Mouse (Mus musculus) Patski (cell line): ENCODE results near the gene Rfc5. TPM values are rescaled to one million over a fixed set of nuclear protein-coding genes. Genes with fewer than 3 reads are reported as not detected.
"Not testable (repeated sequence)": the region's sequence is repeated elsewhere in the genome, so short reads cannot be mapped to it uniquely, and the experiment has no call there.

ENCODE experiments used
- ATAC-seq: fragments of 100-300 bp; one replicate; pipeline ENCODE4 v1.8.0; 2021
- CTCF ChIA-PET: fragments of 350-600 bp; sonication (Branson Sonifier 250); formaldehyde crosslinking; loops from one replicate; lab custom pipeline; 2022; ENCODE audit warnings: inconsistent platforms; lab: Charles Lee
- POLR2A ChIA-PET: fragments of 350-600 bp; sonication (Branson Sonifier 250); formaldehyde crosslinking; loops from one replicate; lab custom pipeline; 2022; ENCODE audit warnings: antibody characterized with exemption, inconsistent platforms; lab: Charles Lee
- DNase-seq: peaks from one replicate; pipeline ENCODE4 v3.0.0-alpha.2; 2011; ENCODE audit warnings: low read depth, low spot score
- H3K27me3 ChIP-seq: fragments of 371-371 bp; one replicate; pipeline ENCODE4 v1.5.1; 2021
- CTCF ChIP-seq: fragments of 100-300 bp; IDR thresholded peaks from one replicate; pipeline ENCODE4 v1.5.1; 2021
- in situ Hi-C: fragments of 300-500 bp; cut with MboI; formaldehyde crosslinking; loops from 3 replicates; pipeline ENCODE4 v1.11.1; 2018; ENCODE audit warnings: low pct_unique_long_range_greater_than_20kb, mixed read lengths
- polyA plus RNA-seq: library from polyadenylated mRNA; unstranded; gene quantifications from one replicate; pipeline ENCODE4 v1.2.3, GENCODE M21; 2021

Gene Rfc5
- polyA plus RNA-seq, 1 experiment from 2014 or later = 45.0 TPM

- CTCF ChIA-PET = no interaction called here
- ATAC-seq (no peak), DNase-seq (no peak)
- POLR2A ChIA-PET = no interaction called here
- in situ Hi-C loops = no loop called here
- no peak for TF ChIP-seq CTCF
- H3K27me3 ChIP-seq = peaks cover 10% of the 10 kb centered on the region
These were observed 10.4 kb upstream of the Rfc5 start for GRCm38 (mm10) chr5:117399281-117399680.

- in situ Hi-C loops = no loop called here
- no peak for DNase-seq
- TF ChIP-seq CTCF = no peak
- POLR2A ChIA-PET = interaction anchor here (0.6 kb wide), 1 partner anchor 99 kb away, joined by 3 read pairs; no protein-coding TSS in a partner anchor
- ATAC-seq = no peak
- CTCF ChIA-PET = no interaction called here
- H3K27me3 ChIP-seq = peaks cover 10% of the 10 kb centered on the region
These were observed 9.2 kb upstream of the Rfc5 start for GRCm38 (mm10) chr5:117398007-117398550.

GRCm38 (mm10) chr5:117397371-117397770 is 8.5 kb upstream of the Rfc5 start:
- peaks cover 10% of the 10 kb centered on the region for H3K27me3 ChIP-seq
- no peak for ATAC-seq
- in situ Hi-C loops = no loop called here
- TF ChIP-seq CTCF = no peak
- no peak for DNase-seq
- ChIA-PET POLR2A (no interaction called here), CTCF (no interaction called here)

DNA sequence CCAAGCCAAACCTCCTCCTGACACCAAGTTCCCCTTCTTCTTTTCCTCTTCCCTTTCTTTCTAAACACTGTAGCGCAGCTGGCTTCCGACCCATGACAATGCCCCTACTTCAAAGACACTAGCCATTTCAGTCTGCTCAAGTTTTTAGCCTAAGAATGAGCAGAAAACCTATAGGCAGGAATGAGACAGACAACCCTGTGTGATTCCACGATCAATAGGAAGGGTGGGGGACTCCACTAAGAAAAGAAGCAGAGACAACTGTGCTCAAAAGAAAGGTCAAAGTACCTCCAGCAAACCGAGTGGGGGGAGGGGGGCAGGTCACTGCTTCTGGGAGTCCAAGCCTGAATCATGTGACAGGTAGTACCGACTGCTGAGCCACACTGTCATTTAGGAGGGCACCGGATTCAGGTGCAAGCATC is 7.8 kb upstream of the Rfc5 start:
- peaks cover 4% of the 10 kb centered on the region for H3K27me3 ChIP-seq
- DNase-seq (no peak), ATAC-seq (no peak)
- in situ Hi-C loops = no loop called here
- no peak for TF ChIP-seq CTCF
- ChIA-PET POLR2A (no interaction called here), CTCF (no interaction called here)

DNA sequence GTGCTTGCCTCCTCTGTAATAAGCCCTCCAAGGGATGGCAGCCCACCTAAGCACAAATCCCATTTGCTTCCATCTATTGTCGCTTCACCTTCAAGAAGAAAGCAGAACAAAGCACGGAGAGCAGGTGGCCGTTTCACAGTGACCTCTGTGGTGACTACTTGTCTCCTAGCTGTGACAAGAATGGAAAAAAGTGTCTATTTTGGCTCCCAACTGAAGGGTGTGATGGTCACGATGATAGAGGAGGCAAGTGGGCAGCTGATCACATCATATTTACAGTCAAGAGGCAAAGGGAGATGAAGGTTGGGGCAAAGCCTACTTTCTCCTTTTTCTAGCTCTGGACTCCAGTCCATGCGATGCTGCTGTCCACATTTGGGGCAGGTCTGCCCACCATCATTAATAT is 7.0 kb upstream of the Rfc5 start:
- no peak for TF ChIP-seq CTCF
- in situ Hi-C loops = no loop called here
- ATAC-seq (no peak), DNase-seq (no peak)
- ChIA-PET CTCF (no interaction called here), POLR2A (no interaction called here)
- peaks cover 4% of the 10 kb centered on the region for H3K27me3 ChIP-seq

DNA sequence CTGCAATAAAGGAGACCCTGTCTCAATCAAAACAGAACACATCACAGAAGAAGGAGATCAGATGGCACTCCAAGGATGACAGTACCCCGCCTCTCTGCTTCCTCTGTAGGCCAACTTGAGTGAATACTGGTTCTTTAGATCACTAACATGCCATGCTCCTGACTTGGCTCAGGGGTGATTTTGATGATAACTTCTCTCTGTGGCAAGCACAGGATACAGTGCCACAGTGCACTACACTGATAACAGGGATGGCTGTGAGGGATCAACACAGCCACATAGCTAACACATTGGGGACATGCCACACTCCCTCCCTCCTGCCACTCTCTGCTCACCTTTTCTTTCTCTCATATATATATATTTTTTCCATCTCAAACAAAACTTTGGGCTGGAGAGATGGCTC is 2.0 kb upstream of the Rfc5 start:
- in situ Hi-C loops = no loop called here
- DNase-seq (no peak), ATAC-seq (no peak)
- H3K27me3 ChIP-seq = no peaks in the 10 kb centered on the region
- ChIA-PET CTCF (no interaction called here), POLR2A (no interaction called here)
- TF ChIP-seq CTCF = no peak

GRCm38 (mm10) chr5:117388296-117388751 is 523 bp downstream of the Rfc5 start:
- POLR2A ChIA-PET = no interaction called here
- CTCF ChIA-PET = no interaction called here
- peak; percentile 81 for TF ChIP-seq CTCF
- no peaks in the 10 kb centered on the region for H3K27me3 ChIP-seq
- in situ Hi-C loops = loop anchor here (5.0 kb wide), 2 partner anchors 76 to 104 kb away; no protein-coding TSS in a partner anchor
- DNase-seq (no peak), ATAC-seq (peak; percentile 28)

GRCm38 (mm10) chr5:117383198-117383597 is 5.6 kb downstream of the Rfc5 start:
- H3K27me3 ChIP-seq = no peaks in the 10 kb centered on the region
- in situ Hi-C loops = no loop called here
- DNase-seq (no peak), ATAC-seq (no peak)
- ChIA-PET POLR2A (no interaction called here), CTCF (interaction anchor here (1.3 to 1.5 kb wide), 2 partner anchors 14 to 75 kb away, joined by 3 to 5 read pairs; no protein-coding TSS in a partner anchor)
- TF ChIP-seq CTCF = no peak

DNA sequence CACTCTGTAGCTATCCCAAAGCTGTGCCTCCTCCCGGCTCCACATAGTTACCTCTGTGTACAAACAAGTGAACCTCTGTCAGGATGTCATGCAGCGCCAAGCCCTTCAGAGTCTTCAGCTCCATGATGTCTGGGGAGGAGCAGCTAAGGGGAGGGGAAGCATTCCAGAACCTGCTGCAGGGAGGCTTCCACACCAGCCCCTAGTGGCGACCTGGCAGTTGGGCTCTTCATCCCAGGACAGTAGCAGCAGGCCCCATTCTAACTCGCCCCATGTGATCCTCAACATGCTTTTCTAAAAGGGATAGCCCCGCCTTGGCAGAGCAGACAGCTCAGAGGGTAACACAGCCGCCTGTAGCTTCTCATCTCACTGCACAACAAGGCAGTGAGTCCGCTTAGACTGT is 7.1 kb downstream of the Rfc5 start:
- CTCF ChIA-PET = interaction anchor here (0.7 to 1.3 kb wide), 4 partner anchors 9 to 74 kb away, joined by 3 to 4 read pairs (median 4); no protein-coding TSS in a partner anchor
- no peak for TF ChIP-seq CTCF
- H3K27me3 ChIP-seq = no peaks in the 10 kb centered on the region
- in situ Hi-C loops = no loop called here
- POLR2A ChIA-PET = interaction anchor here (1.3 to 1.4 kb wide), 2 partner anchors 9 to 24 kb away, joined by 3 to 5 read pairs; no protein-coding TSS in a partner anchor
- ATAC-seq = no peak
- DNase-seq = no peak

- ATAC-seq (no peak), DNase-seq (no peak)
- TF ChIP-seq CTCF = no peak
- ChIA-PET CTCF (interaction anchor here (0.8 to 1.6 kb wide), 4 partner anchors 9 to 72 kb away, joined by 3 read pairs; partner anchors contain the start of gene Wsb2), POLR2A (interaction anchor here (0.7 to 0.8 kb wide), 2 partner anchors 13 to 22 kb away, joined by 3 to 4 read pairs; no protein-coding TSS in a partner anchor)
- in situ Hi-C loops = no loop called here
- no peaks in the 10 kb centered on the region for H3K27me3 ChIP-seq
These were observed 8.6 kb downstream of the Rfc5 start for GRCm38 (mm10) chr5:117380199-117380598.

GRCm38 (mm10) chr5:117377731-117378130 is 11.1 kb downstream of the Rfc5 start:
- DNase-seq, in situ Hi-C loops, ATAC-seq, POLR2A ChIA-PET, CTCF ChIA-PET, H3K27me3 ChIP-seq: not testable (repeated sequence)
